Mouse (Mus musculus) embryo, embryonic 11 days (tissue): Measurements from ENCODE around the gene Cyba.

Source experiments
- DNase-seq: peaks from one replicate; pipeline ENCODE4 v3.0.0-alpha.2; 2015

Gene Cyba

GRCm38 (mm10) chr8:122451161-122451703 is 18.5 kb upstream of the Cyba start:
- DNase-seq, result no peak

GRCm38 (mm10) chr8:122445203-122445602 is 12.5 kb upstream of the Cyba start:
- DNase-seq, result peak; percentile 27

- DNase-seq, result peak; percentile 69
Observed at GRCm38 (mm10) chr8:122444058-122444748, 11.5 kb upstream of the Cyba start.

- DNase-seq, result peak; percentile 100
Observed at GRCm38 (mm10) chr8:122443262-122444006, 10.7 kb upstream of the Cyba start, which contains the start of gene Mvd. Gene Mvd, minus strand, starts transcription at chr8:122443422.

- peak; percentile 53 for DNase-seq
Observed at GRCm38 (mm10) chr8:122442781-122443180, 10.1 kb upstream of the Cyba start.

- no peak for DNase-seq
Observed at GRCm38 (mm10) chr8:122442356-122442755, 9.6 kb upstream of the Cyba start.

- no peak for DNase-seq
Observed at GRCm38 (mm10) chr8:122441326-122441725, 8.6 kb upstream of the Cyba start.

- DNase-seq, result no peak
Observed at GRCm38 (mm10) chr8:122439336-122439735, 6.6 kb upstream of the Cyba start.

- no peak for DNase-seq
Observed at GRCm38 (mm10) chr8:122437708-122438331, 5.1 kb upstream of the Cyba start.

GRCm38 (mm10) chr8:122436586-122437125 is 3.9 kb upstream of the Cyba start:
- DNase-seq, result no peak

- DNase-seq, result no peak
Observed at GRCm38 (mm10) chr8:122436146-122436545, 3.4 kb upstream of the Cyba start.

- DNase-seq, result no peak
Observed at GRCm38 (mm10) chr8:122435375-122435774, 2.6 kb upstream of the Cyba start.

GRCm38 (mm10) chr8:122433269-122433905 is 657 bp upstream of the Cyba start:
- peak; percentile 14 for DNase-seq

GRCm38 (mm10) chr8:122431694-122432442 is 862 bp downstream of the Cyba start:
- DNase-seq, result peak; percentile 11

GRCm38 (mm10) chr8:122430646-122431045 is 2.1 kb downstream of the Cyba start:
- DNase-seq, result no peak

GRCm38 (mm10) chr8:122430058-122430636 is 2.6 kb downstream of the Cyba start:
- DNase-seq, result no peak

GRCm38 (mm10) chr8:122428163-122428562 is 4.6 kb downstream of the Cyba start:
- DNase-seq, result no peak

- DNase-seq, result no peak
Observed at GRCm38 (mm10) chr8:122427607-122428006, 5.1 kb downstream of the Cyba start.

- no peak for DNase-seq
Observed at GRCm38 (mm10) chr8:122426145-122426544, 6.6 kb downstream of the Cyba start.

GRCm38 (mm10) chr8:122423659-122424058 is 9.1 kb downstream of the Cyba start:
- no peak for DNase-seq

- DNase-seq, result no peak
Observed at GRCm38 (mm10) chr8:122423217-122423616, 9.5 kb downstream of the Cyba start.
